ENCODE assay signal across 8 mouse cellular contexts in genomic region chr11:62077157-62077865, GRCm38 (mm10).
DNase-seq lines count a peak whose midpoint lies in the region; ATAC-seq and TF ChIP-seq lines count a peak whose summit lies in the region.

No protein-coding gene starts in this region.

- peaks cover 46% of the 10 kb centered on the region for H3K36me3 ChIP-seq in megakaryocyte, embryonic 14.5 days (replicated peaks; ENCODE audit: low read length)
- no peaks in the 10 kb centered on the region for H3K36me3 ChIP-seq in hindbrain, embryonic 13.5 days
- no peaks in the 10 kb centered on the region for H3K36me3 ChIP-seq in liver, embryonic 13.5 days
- no peaks in the 10 kb centered on the region for H3K36me3 ChIP-seq in testis, adult 2 months (ENCODE audit: control insufficient read depth, insufficient read depth, low read length)

- peaks cover 73% of the 10 kb centered on the region for H3K4me1 ChIP-seq in megakaryocyte, embryonic 14.5 days
- H3K4me1 ChIP-seq in brown adipose tissue, adult 24 weeks (ENCODE audit: control insufficient read depth, insufficient read depth, insufficient read length, low read length): no peaks in the 10 kb centered on the region
- peaks cover 17% of the 10 kb centered on the region for H3K4me1 ChIP-seq in hindbrain, embryonic 13.5 days (replicated peaks)
- H3K4me1 ChIP-seq in liver, embryonic 13.5 days (replicated peaks): peaks cover 36% of the 10 kb centered on the region
- peaks cover 2% of the 10 kb centered on the region for H3K4me1 ChIP-seq in testis, adult 2 months (ENCODE audit: control insufficient read depth, insufficient read depth, low read length)

- peak overlapping the region; percentile 86 for H3K9ac ChIP-seq in hindbrain, embryonic 13.5 days
- peak overlapping the region; percentile 87 for H3K9ac ChIP-seq in liver, embryonic 13.5 days

- WGBS in hindbrain, embryonic 13.5 days: 1% methylated on average over 39 of the region's 51 CpGs
- WGBS in liver, embryonic 13.5 days (ENCODE audit: insufficient replicate concordance): 4% methylated on average over 50 of the region's 51 CpGs

- DNase-seq in liver, embryonic 13.5 days: no peak
- no peak for DNase-seq in gastrocnemius, postnatal 10 days
- no peak for DNase-seq in left cerebral cortex, adult 8-10 months (ENCODE audit: low spot score in 2 of 2)

- H3K4me3 ChIP-seq in megakaryocyte, embryonic 14.5 days (replicated peaks): peak overlapping the region; percentile 93
- peak overlapping the region; percentile 54 for H3K4me3 ChIP-seq in brown adipose tissue, adult 24 weeks (ENCODE audit: insufficient read depth, low read depth, low read length)
- H3K4me3 ChIP-seq in hindbrain, embryonic 13.5 days: peak overlapping the region; percentile 78
- peak overlapping the region; percentile 78 for H3K4me3 ChIP-seq in liver, embryonic 13.5 days (replicated peaks)
- peak overlapping the region; percentile 88 for H3K4me3 ChIP-seq in testis, adult 2 months (ENCODE audit: control insufficient read depth, low read depth, low read length)

- no peaks in the 10 kb centered on the region for H3K9me3 ChIP-seq in megakaryocyte, embryonic 14.5 days
- H3K9me3 ChIP-seq in hindbrain, embryonic 13.5 days: no peaks in the 10 kb centered on the region
- H3K9me3 ChIP-seq in liver, embryonic 13.5 days (replicated peaks): no peaks in the 10 kb centered on the region

- TF ChIP-seq POLR2A in testis, adult 2 months (IDR thresholded peaks at IDR 0.05; ENCODE audit: control insufficient read depth, low read depth, low read length): no peak

- no peak for ATAC-seq in megakaryocyte, adult 5-6 weeks (ENCODE audit: poor library complexity, severe bottlenecking)
- peak; percentile 7; the same call in 1 of the 2 replicates for ATAC-seq in hindbrain, embryonic 13.5 days (ENCODE audit: low FRiP score)
- ATAC-seq in liver, embryonic 13.5 days (ENCODE audit: low read depth): peak; percentile 51

- peak overlapping the region; percentile 75 for H3K4me2 ChIP-seq in hindbrain, embryonic 13.5 days
- H3K4me2 ChIP-seq in liver, embryonic 13.5 days: peak overlapping the region; percentile 100

- H3K27ac ChIP-seq in brown adipose tissue, adult 24 weeks (replicated peaks; ENCODE audit: low read depth, low read length): no peak overlapping the region
- peak overlapping the region; percentile 94 for H3K27ac ChIP-seq in hindbrain, embryonic 13.5 days
- peak overlapping the region; percentile 85 for H3K27ac ChIP-seq in liver, embryonic 13.5 days
- peak overlapping the region; percentile 80 for H3K27ac ChIP-seq in testis, adult 2 months (ENCODE audit: control insufficient read depth, insufficient read depth, low read depth, low read length)

- no peaks in the 10 kb centered on the region for H3K27me3 ChIP-seq in megakaryocyte, embryonic 14.5 days (replicated peaks)
- H3K27me3 ChIP-seq in hindbrain, embryonic 13.5 days: no peaks in the 10 kb centered on the region
- H3K27me3 ChIP-seq in liver, embryonic 13.5 days: no peaks in the 10 kb centered on the region; the same call in 1 of the 2 replicates
- no peaks in the 10 kb centered on the region for H3K27me3 ChIP-seq in testis, adult 2 months (ENCODE audit: control insufficient read depth, insufficient read depth, low read length)

- TF ChIP-seq CTCF in testis, adult 2 months (IDR thresholded peaks at IDR 0.05; ENCODE audit: control insufficient read depth, insufficient read depth, insufficient replicate concordance, low read depth, low read length): no peak
